Mouse (Mus musculus) spleen, adult 18-20 months (tissue): ENCODE results near the gene Cyp4f37.

Experiments
- DNase-seq, 2 experiments: peaks; one replicate each; pipeline ENCODE4 v3.0.0; 2022; ENCODE audit warnings: mixed read lengths in 2 of 2

The Cyp4f37 gene

GRCm38 (mm10) chr17:32685048-32685750, 64.1 kb downstream of the Cyp4f37 start, which contains the start of gene Cyp4f15:
TSS of gene Cyp4f15 (plus strand) at chr17:32685627.
- DNase-seq: no peak
